In the genomic region with DNA sequence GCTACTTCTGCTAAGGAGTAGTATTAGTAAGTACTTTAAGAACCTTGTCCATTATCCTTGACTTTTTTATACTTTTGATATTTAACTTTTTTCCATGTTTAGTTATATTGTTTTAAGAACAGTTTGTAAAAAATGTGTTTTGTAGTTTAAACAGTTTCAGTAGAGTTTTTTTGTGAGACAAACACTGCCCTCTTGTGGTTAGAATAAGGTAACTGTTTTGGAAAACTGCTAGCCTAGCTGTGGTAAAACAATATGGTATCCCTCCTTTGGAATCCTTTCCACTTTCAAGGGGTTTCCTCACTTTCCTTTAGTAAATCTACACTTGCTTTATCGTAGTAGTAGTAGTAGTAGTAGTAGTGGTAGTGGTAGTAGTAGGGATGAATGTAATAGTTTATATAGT, we compare ENCODE assay signal across 13 mouse cellular contexts. TPM values are rescaled to one million over a fixed set of nuclear protein-coding genes. Genes with fewer than 3 reads are reported as not detected.
DNase-seq lines count a peak whose midpoint lies in the region; ATAC-seq and TF ChIP-seq lines count a peak whose summit lies in the region.
"Had no signal": no experiment of that assay in that cellular context is flagged by ENCODE, and none has a peak within 500 bp of the region (broad histone marks: within the 10 kb centered on the region; RNA-seq: fewer than 3 reads in every experiment).

No protein-coding gene starts in this region.

- TF ChIP-seq POLR2A in liver, adult 2 months (IDR thresholded peaks at IDR 0.05; ENCODE audit: extremely low read depth, insufficient read depth, low read length), result no peak

- H3K9ac ChIP-seq in liver, adult 2 months (ENCODE audit: low read depth, low read length), result no peak overlapping the region
- H3K9ac ChIP-seq in liver, embryonic 12.5 days, result no peak overlapping the region
- H3K9ac ChIP-seq: liver, embryonic 13.5 days; midbrain, embryonic 13.5 days had no signal

- H3K9me3 ChIP-seq in liver, embryonic 12.5 days (replicated peaks), result no peaks in the 10 kb centered on the region
- H3K9me3 ChIP-seq in G1E (replicated peaks), result no peaks in the 10 kb centered on the region
- H3K9me3 ChIP-seq: liver, embryonic 13.5 days; midbrain, embryonic 13.5 days had no signal

- no peak for ATAC-seq in liver, embryonic 12.5 days
- ATAC-seq in G1E (ENCODE audit: extremely low read depth, insufficient number of reproducible peaks, low FRiP score, poor library complexity, severe bottlenecking), result no peak
- peak; percentile 60; the same call in 1 of the 2 replicates for ATAC-seq in megakaryocyte, adult 5-6 weeks (ENCODE audit: poor library complexity, severe bottlenecking)
- ATAC-seq: midbrain, embryonic 13.5 days had no signal

- no peak overlapping the region for H3K27ac ChIP-seq in liver, adult 2 months (replicated peaks; ENCODE audit: insufficient read depth, low read depth, low read length)
- H3K27ac ChIP-seq in liver, embryonic 12.5 days, result no peak overlapping the region
- H3K27ac ChIP-seq: liver, embryonic 13.5 days; midbrain, embryonic 13.5 days had no signal

- WGBS in liver, adult 2 months, result 85% methylated on average over 1 of the region's 1 CpGs
- 83% methylated on average over 1 of the region's 1 CpGs for WGBS in liver, embryonic 12.5 days (ENCODE audit: insufficient replicate concordance)

- peaks cover 21% of the 10 kb centered on the region for H3K79me2 ChIP-seq in liver, adult 2 months (ENCODE audit: control insufficient read depth, insufficient read depth, low read length)

- H3K4me3 ChIP-seq in liver, adult 2 months (ENCODE audit: insufficient read depth, low read depth, low read length), result no peak overlapping the region
- H3K4me3 ChIP-seq in liver, embryonic 12.5 days, result no peak overlapping the region
- H3K4me3 ChIP-seq in G1E (ENCODE audit: low read depth, low read length), result no peak overlapping the region
- H3K4me3 ChIP-seq: liver, embryonic 13.5 days; midbrain, embryonic 13.5 days had no signal

- no peak overlapping the region for H3K4me2 ChIP-seq in liver, embryonic 12.5 days
- H3K4me2 ChIP-seq: liver, embryonic 13.5 days; midbrain, embryonic 13.5 days had no signal

- DNase-seq in embryo, embryonic 10.5 days (ENCODE audit: low spot score), result peak; percentile 19
- no peak for DNase-seq in embryo, embryonic 9.5 days (ENCODE audit: extremely low spot score)
- no peak for DNase-seq in liver, adult 2 months (ENCODE audit: extremely low read depth, low read depth, low spot score)
- peak; percentile 18 for DNase-seq in G1E (ENCODE audit: low spot score)
- no peak for DNase-seq in adrenal gland, adult 18-20 months (ENCODE audit: low spot score in 2 of 2)
- DNase-seq in frontal cortex, adult 2 months (ENCODE audit: extremely low spot score in 1 of 2, low spot score in 1 of 2), result no peak
- DNase-seq: cerebellum, adult 8-10 months; gastrocnemius, postnatal 14 days; liver, embryonic 13.5 days; thymus, postnatal 14 days had no signal

- TF ChIP-seq CTCF in liver, adult 2 months (IDR thresholded peaks at IDR 0.05; ENCODE audit: low read depth, low read length), result peak; percentile 56
- TF ChIP-seq CTCF in G1E (IDR thresholded peaks at IDR 0.05; ENCODE audit: low read depth, low read length), result no peak

- peaks cover 3% of the 10 kb centered on the region; the same call in 1 of the 2 replicates for H3K36me3 ChIP-seq in liver, adult 2 months (ENCODE audit: control insufficient read depth, insufficient read depth, low read length)
- H3K36me3 ChIP-seq in liver, embryonic 12.5 days, result peaks cover 16% of the 10 kb centered on the region
- H3K36me3 ChIP-seq in G1E (replicated peaks), result peaks cover 36% of the 10 kb centered on the region

- H3K4me1 ChIP-seq in liver, adult 2 months (ENCODE audit: control insufficient read depth, insufficient read depth, low read length), result peaks cover 12% of the 10 kb centered on the region
- H3K4me1 ChIP-seq in liver, embryonic 12.5 days, result peaks cover 22% of the 10 kb centered on the region
- peaks cover 17% of the 10 kb centered on the region for H3K4me1 ChIP-seq in G1E (ENCODE audit: insufficient read depth, low read depth, low read length)
- H3K4me1 ChIP-seq: midbrain, embryonic 13.5 days had no signal

- H3K27me3 ChIP-seq in liver, adult 2 months (ENCODE audit: control insufficient read depth, insufficient read depth, low read length), result no peaks in the 10 kb centered on the region
- H3K27me3 ChIP-seq in liver, embryonic 12.5 days (replicated peaks), result no peaks in the 10 kb centered on the region
- H3K27me3 ChIP-seq in G1E (ENCODE audit: insufficient read depth, low read length), result no peaks in the 10 kb centered on the region
- H3K27me3 ChIP-seq: liver, embryonic 13.5 days; midbrain, embryonic 13.5 days had no signal

RNA-seq across cellular contexts. Expression of a gene that starts 11.2 kb away (rescaled TPM):
- 18.3 and 18.6 TPM in 2 replicates for total RNA-seq in liver, adult 2 months (2014; rRNA removed)
- 3.7 and 4.2 TPM in 2 replicates for polyA plus RNA-seq in liver, adult 2 months (2012; rRNA removed)
- 15.4 and 16.7 TPM in 2 replicates for polyA plus RNA-seq in liver, embryonic 12.5 days (2016; fragmentation: Nextera tagmentation; extraction: Ambion mirVana)
- total RNA-seq in G1E (2014; fragmentation: Nextera tagmentation) (82.5 and 91.9 TPM in 2 replicates), G1E (2017) (36.5 and 47.5 TPM in 2 replicates)
- polyA plus RNA-seq in G1E (2012), result 10.6 and 13.6 TPM in 2 replicates
- 33.5 and 38.8 TPM in 2 replicates for total RNA-seq in megakaryocyte, adult 5-6 weeks (2015)
- 29.0 and 41.9 TPM in 2 replicates for total RNA-seq in megakaryocyte, adult 5-6 weeks (2017)
- 10 to 100 TPM; 24.9 to 33.6 TPM for total RNA-seq in adrenal gland, adult 18-20 months (2021)
- 10.3 and 12.0 TPM in 2 replicates for polyA plus RNA-seq in frontal cortex, adult 2 months (2012; rRNA removed)

Comparison
In these comparisons a context has a peak if more than half of its experiments do, and no peak if none do; other contexts are left out.
1. DNase-seq: peak in embryo, embryonic 10.5 days (single experiment) and G1E (single experiment); none in embryo, embryonic 9.5 days (single experiment), liver, adult 2 months (single experiment), adrenal gland, adult 18-20 months (0 of 2) and frontal cortex, adult 2 months (0 of 2).